Mouse (Mus musculus) forebrain, embryonic 14.5 days (tissue): Measurements from ENCODE around the gene B3glct. TPM values are rescaled to one million over a fixed set of nuclear protein-coding genes. Genes with fewer than 3 reads are reported as not detected.

Experiments used
- ATAC-seq: fragments of 200-750 bp; cut with Nextera tagmentation; 2 replicates; pipeline ENCODE4 v1.8.0; 2017; ENCODE audit warnings: mild to moderate bottlenecking, moderate library complexity
- DNase-seq: peaks from one replicate; pipeline ENCODE4 v3.0.0-alpha.2; 2015; ENCODE audit warnings: low spot score
- H3K27ac ChIP-seq: fragments of 300-500 bp; sonication (generic); 2 replicates; pipeline ENCODE4 v1.5.1; 2014; ENCODE audit warnings: low read depth, mild to moderate bottlenecking, control low read depth, low read length, moderate library complexity
- H3K27me3 ChIP-seq: fragments of 300-500 bp; sonication (generic); replicated peaks from 2 replicates; pipeline ENCODE4 v1.6.1; 2014; ENCODE audit warnings: low read length, control low read depth, mixed read lengths; ENCODE audit not compliant: control insufficient read depth, insufficient read depth
- H3K36me3 ChIP-seq: fragments of 300-500 bp; sonication (generic); 2 replicates; pipeline ENCODE4 v1.6.1; 2014; ENCODE audit warnings: low read length, control low read depth; ENCODE audit not compliant: control insufficient read depth, insufficient read depth
- H3K4me1 ChIP-seq: fragments of 300-500 bp; sonication (generic); 2 replicates; pipeline ENCODE4 v1.6.1; 2014; ENCODE audit warnings: antibody characterized with exemption, low read length, control low read depth; ENCODE audit not compliant: control insufficient read depth, insufficient read depth
- H3K4me2 ChIP-seq: fragments of 300-500 bp; sonication (generic); 2 replicates; pipeline ENCODE4 v1.6.1; 2014; ENCODE audit warnings: mild to moderate bottlenecking, control low read depth, low read length
- H3K4me3 ChIP-seq: fragments of 300-500 bp; sonication (generic); 2 replicates; pipeline ENCODE4 v1.5.1; 2014; ENCODE audit warnings: low read depth, low read length, control low read depth
- H3K9ac ChIP-seq: fragments of 300-500 bp; sonication (generic); 2 replicates; pipeline ENCODE4 v1.6.1; 2014; ENCODE audit warnings: mild to moderate bottlenecking, low read length, control low read depth, moderate library complexity
- H3K9me3 ChIP-seq: fragments of 300-500 bp; sonication (generic); replicated peaks from 2 replicates; pipeline ENCODE4 v1.6.1; 2016; ENCODE audit warnings: low read length, control low read depth, mixed read lengths; ENCODE audit not compliant: control insufficient read depth
- WGBS: fragments of 180-500 bp; shearing (Covaris S2); extraction: QIAGEN DNeasy Blood & Tissue Kit; methylation state at CpG from one replicate; pipeline ENCODE4 v1.1.7; 2014; 5-methylcytosine and 5-hydroxymethylcytosine counted together
- polyA plus RNA-seq: library from polyadenylated mRNA; unstranded; fragments of >200 nt; fragmentation: Nextera tagmentation; extraction: Ambion mirVana; gene quantifications from 2 replicates; pipeline ENCODE4 v1.2.1, GENCODE M21; 2014

B3glct gene
- polyA plus RNA-seq, 1 experiment from 2014 or later = 17.1 TPM

DNA sequence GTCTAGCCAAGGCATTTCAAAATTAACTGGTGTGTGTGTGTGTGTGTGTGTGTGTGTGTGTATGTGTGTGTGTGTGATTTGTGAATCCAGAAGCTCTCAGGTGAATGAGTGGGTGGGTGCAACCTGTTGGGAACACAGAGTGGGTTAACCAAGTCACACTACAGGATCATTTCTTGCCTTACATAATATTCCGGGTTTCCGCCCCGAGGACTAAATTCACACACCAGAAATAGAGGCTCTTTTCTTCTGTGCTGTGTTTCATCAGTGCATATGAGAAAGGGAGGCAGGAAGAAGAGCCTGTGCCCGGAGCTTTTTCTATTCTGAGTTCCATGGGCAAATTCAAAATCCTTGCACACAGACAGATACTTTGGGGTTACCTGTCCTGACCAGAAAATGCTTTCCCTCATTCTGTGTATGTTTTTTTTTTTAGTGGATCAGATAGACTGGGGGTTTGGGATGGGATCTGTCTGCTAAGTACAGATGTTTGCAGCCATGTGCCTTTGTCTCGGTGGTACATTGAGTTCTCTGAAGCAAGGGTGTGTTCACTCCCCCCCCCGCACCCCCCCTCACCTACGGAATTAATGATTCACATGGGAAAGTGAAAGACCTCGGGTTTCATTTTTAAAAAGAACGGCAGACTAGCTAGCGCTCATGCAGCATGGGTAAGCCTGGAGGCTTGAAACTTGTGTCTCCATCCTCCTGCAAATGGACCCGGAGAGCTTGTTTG, 35.1 kb upstream of the B3glct start:
- ATAC-seq = no peak

DNA sequence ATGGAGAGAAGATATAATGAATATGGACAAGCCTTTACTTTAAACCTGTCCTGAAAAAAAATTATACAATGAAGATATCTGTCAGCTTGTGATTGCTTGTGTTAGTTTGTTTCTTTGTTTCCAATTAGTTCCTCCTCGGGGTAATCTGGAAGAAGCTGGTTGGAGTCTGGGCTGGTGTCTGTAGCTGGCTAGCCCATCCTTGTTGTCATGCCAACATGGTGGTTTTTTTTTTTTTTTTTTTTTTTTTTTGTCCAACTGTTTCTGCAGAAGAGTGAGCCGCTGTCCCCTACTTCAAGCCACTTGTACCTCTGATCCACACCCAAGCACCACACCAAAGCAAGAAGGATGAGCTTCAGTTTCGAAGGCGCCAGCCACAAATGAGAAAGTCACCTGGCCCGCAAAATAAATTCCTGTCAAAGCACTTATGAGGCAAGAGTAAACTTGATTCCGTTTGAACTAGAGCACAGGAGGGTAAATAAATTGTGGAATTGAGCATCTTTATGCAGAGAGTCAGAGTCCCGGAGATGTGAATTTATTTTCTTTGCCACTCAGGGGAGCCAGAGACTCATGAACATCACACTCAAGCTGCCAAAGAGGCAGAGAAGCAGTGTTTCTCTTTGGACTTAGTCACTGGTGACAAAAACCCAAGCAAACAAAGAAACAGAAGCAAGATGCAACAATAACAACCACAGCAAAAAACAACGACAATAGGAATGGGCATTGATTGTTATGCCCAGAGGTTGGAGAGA, 30.5 kb upstream of the B3glct start:
- no peaks in the 10 kb centered on the region for H3K4me1 ChIP-seq
- no peak overlapping the region for H3K4me3 ChIP-seq
- H3K36me3 ChIP-seq = no peaks in the 10 kb centered on the region
- H3K9me3 ChIP-seq = no peaks in the 10 kb centered on the region
- peak; percentile 47 for DNase-seq
- no peaks in the 10 kb centered on the region for H3K27me3 ChIP-seq
- ATAC-seq = no peak
- 81% methylated on average over 8 of the region's 8 CpGs for WGBS
- H3K4me2 ChIP-seq = no peak overlapping the region
- H3K27ac ChIP-seq = no peak overlapping the region
- H3K9ac ChIP-seq = no peak overlapping the region

More for the DNA sequence above, 35.1 kb upstream of the B3glct start:
- Histone ChIP-seq H3K9me3 (no peaks in the 10 kb centered on the region), H3K4me3 (no peak overlapping the region), H3K4me1 (no peaks in the 10 kb centered on the region), H3K27me3 (no peaks in the 10 kb centered on the region), H3K36me3 (no peaks in the 10 kb centered on the region), H3K27ac (no peak overlapping the region), H3K4me2 (no peak overlapping the region), H3K9ac (no peak overlapping the region)
- DNase-seq = no peak
- WGBS = 84% methylated on average over 11 of the region's 11 CpGs

DNA sequence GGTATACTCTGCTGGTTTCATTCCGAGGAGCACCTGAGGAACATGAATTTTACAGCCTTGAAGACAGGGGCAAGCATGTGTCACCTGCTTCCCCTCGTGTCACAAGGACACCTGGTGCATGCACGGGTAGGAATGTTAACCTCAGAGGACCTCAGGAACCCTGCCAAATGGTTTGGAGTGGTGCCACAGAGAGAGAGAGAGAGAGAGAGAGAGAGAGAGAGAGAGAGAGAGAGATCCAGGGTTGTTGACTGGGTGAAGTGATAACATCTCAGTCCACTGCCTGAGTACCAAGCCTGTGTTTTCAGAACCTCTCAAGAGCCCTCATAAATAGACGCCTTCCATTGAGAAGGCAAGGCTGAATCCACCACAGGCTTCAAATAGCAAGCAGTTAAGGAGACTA, 29.8 kb upstream of the B3glct start:
- Histone ChIP-seq H3K9ac (no peak overlapping the region), H3K27ac (no peak overlapping the region), H3K4me3 (no peak overlapping the region), H3K27me3 (no peaks in the 10 kb centered on the region), H3K4me2 (no peak overlapping the region), H3K4me1 (no peaks in the 10 kb centered on the region), H3K36me3 (no peaks in the 10 kb centered on the region), H3K9me3 (no peaks in the 10 kb centered on the region)
- 72% methylated on average over 4 of the region's 4 CpGs for WGBS
- DNase-seq (no peak), ATAC-seq (no peak)

DNA sequence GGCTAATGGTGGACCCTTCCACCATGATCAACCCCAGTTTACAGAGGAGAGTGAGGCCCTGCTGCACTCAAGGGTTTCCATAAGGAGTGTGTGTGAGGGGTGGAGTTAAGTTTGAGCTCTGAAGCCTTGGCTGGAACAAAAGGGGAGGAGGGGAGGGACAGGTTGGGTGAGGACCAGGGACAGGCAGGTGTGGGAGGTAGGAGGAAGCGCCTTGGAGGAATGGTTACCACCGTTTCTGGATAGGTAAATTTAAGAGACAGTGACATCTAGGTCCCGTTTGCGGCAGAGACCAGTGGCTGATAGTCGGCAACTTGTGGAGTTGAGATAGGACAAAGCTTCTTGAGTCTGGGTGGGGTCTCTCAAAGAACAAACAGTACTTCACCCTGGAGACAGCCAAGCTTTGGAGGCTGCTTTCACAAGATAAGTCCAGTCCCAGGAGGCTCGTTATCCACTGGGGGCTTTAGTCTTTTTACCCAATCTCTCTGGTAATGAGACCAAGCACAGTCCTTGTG, 29.1 kb upstream of the B3glct start:
- Histone ChIP-seq H3K4me2 (no peak overlapping the region), H3K9ac (no peak overlapping the region), H3K36me3 (no peaks in the 10 kb centered on the region), H3K9me3 (no peaks in the 10 kb centered on the region), H3K27ac (no peak overlapping the region), H3K27me3 (no peaks in the 10 kb centered on the region), H3K4me3 (no peak overlapping the region), H3K4me1 (no peaks in the 10 kb centered on the region)
- 61% methylated on average over 6 of the region's 6 CpGs for WGBS
- DNase-seq (no peak), ATAC-seq (no peak)

DNA sequence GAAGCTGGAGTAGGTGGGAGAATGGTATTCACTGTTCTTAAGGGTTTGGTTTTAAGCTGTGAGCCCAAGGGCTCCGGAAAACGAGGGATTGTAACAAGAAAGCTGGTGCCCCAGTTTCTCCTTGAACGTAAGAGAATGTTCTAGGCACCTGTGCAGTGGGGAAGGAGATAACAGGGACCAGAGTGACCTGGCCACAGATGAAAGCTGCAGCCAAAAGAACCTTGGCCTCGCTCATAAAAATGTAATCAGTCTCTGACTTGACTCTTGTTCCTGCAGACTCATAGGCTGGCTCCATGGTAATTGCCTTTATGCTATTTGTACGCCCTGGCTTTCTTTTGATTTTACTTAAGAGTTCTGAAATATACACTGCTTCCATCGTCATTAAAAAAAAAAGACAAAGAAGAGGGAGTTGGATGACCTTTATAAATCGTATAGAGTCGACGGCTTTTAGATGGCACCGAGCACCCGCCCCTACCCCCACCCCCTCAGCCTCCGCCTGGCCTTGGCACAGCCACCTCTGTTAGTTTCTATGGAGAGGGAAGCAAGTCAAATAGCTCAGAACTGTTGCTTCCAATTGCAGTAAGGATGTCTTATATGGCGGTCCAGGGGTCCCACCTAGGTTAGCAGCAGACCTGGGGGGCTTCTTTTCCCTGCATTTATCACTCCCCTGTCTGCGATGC, 28.4 kb upstream of the B3glct start:
- H3K4me3 ChIP-seq = no peak overlapping the region
- no peaks in the 10 kb centered on the region for H3K9me3 ChIP-seq
- no peaks in the 10 kb centered on the region for H3K36me3 ChIP-seq
- H3K27me3 ChIP-seq = no peaks in the 10 kb centered on the region
- no peak overlapping the region for H3K9ac ChIP-seq
- no peak overlapping the region for H3K27ac ChIP-seq
- WGBS = 79% methylated on average over 14 of the region's 14 CpGs
- no peaks in the 10 kb centered on the region for H3K4me1 ChIP-seq
- ATAC-seq = no peak
- DNase-seq = no peak
- H3K4me2 ChIP-seq = no peak overlapping the region

DNA sequence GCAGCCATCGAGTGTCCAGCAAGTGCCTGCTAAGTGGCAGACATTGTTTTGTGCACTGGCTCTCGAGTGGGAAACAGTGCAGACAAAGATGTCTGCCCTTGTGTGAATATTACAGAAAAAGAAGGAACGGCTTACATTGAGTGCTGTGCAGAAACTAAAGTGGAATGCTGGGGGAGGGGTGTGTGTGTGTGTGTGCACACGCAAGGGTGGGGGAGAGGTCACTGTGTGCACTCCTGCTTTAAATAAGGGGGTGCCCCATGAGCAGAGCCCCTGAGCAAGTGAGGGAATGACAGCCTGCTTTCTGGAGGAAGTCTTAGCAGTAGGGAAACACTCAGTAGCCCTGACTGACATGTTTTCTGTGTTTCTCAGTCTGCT, 27.9 kb upstream of the B3glct start:
- ATAC-seq (peak; percentile 20; the same call in 1 of the 2 replicates), DNase-seq (no peak)
- no peak overlapping the region for H3K27ac ChIP-seq
- H3K4me1 ChIP-seq = no peaks in the 10 kb centered on the region
- H3K4me2 ChIP-seq = no peak overlapping the region
- H3K4me3 ChIP-seq = no peak overlapping the region
- 52% methylated on average over 4 of the region's 4 CpGs for WGBS
- H3K9me3 ChIP-seq = no peaks in the 10 kb centered on the region
- no peaks in the 10 kb centered on the region for H3K36me3 ChIP-seq
- H3K27me3 ChIP-seq = no peaks in the 10 kb centered on the region
- H3K9ac ChIP-seq = no peak overlapping the region

DNA sequence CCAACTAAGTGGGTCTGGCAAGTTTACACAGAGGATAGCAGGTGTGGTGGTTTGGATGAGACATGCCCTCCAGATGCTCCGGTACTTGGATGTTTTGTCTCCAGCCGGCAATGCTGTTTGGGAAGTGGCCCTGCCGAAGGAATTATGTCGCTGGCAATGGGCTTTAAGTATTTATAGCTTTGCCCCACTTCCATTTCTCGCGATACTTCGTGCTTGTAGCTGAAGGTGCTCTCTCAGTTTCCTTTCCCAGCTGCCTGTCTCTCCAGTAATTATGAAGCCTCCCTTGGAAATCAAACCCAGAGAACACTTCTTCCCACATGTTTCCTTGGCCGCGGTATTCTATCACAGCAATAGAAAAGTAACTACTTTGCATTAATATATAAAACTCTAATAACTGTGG, 22.4 kb upstream of the B3glct start:
- WGBS = 88% methylated on average over 9 of the region's 9 CpGs
- H3K27ac ChIP-seq = no peak overlapping the region

DNA sequence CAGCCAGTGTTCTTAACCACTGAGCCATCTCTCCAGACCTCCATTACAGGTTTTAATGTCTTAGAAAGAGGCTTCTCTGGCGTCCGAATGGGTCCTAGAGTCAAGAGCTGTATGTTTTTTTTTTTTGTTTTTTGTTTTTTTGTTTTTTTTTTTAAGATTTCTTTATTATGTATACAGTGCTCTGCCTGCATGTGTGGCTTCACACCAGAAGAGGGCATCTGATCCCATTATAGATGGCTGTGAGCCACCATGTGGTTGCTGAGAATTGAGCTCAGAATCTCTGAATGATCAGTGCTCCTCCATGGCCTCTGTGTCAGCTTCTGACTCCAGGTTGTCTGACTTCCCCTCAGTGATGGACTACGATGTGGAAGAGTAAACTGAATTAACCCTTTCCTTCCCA, 20.0 kb upstream of the B3glct start:
- Histone ChIP-seq H3K9ac (no peak overlapping the region), H3K4me3 (no peak overlapping the region), H3K36me3 (no peaks in the 10 kb centered on the region), H3K27me3 (no peaks in the 10 kb centered on the region), H3K4me2 (no peak overlapping the region), H3K27ac (no peak overlapping the region), H3K4me1 (no peaks in the 10 kb centered on the region), H3K9me3 (peaks cover 3% of the 10 kb centered on the region; the same call in 1 of the 2 replicates)
- no peak for ATAC-seq
- 63% methylated on average over 3 of the region's 3 CpGs for WGBS
- DNase-seq = no peak

More for the DNA sequence above, 22.4 kb upstream of the B3glct start:
- ATAC-seq = no peak
- no peak for DNase-seq
- Histone ChIP-seq H3K4me2 (no peak overlapping the region), H3K36me3 (no peaks in the 10 kb centered on the region), H3K4me3 (no peak overlapping the region), H3K4me1 (no peaks in the 10 kb centered on the region), H3K27me3 (no peaks in the 10 kb centered on the region), H3K9ac (no peak overlapping the region), H3K9me3 (no peaks in the 10 kb centered on the region)
